Mouse (Mus musculus) bone marrow macrophage, adult 2 months (primary cell): Measurements from ENCODE around the gene 6030452D12Rik. TPM values are rescaled to one million over a fixed set of nuclear protein-coding genes. Genes with fewer than 3 reads are reported as not detected.

Experiments used
- H3K27ac ChIP-seq: 2 replicates; pipeline ENCODE4 v1.5.1; 2012; ENCODE audit warnings: low read depth, low read length; ENCODE audit not compliant: insufficient read depth
- H3K4me1 ChIP-seq: 2 replicates; pipeline ENCODE4 v1.6.1; 2012; ENCODE audit warnings: low read length; ENCODE audit not compliant: control insufficient read depth, insufficient read depth
- H3K4me3 ChIP-seq: 2 replicates; pipeline ENCODE4 v1.5.1; 2012; ENCODE audit warnings: mild to moderate bottlenecking, low read length, moderate library complexity; ENCODE audit not compliant: insufficient read depth
- CTCF ChIP-seq: IDR thresholded peaks from 2 replicates; pipeline ENCODE4 v1.5.1; 2012; ENCODE audit warnings: low read depth, mild to moderate bottlenecking, low read length, moderate library complexity
- POLR2A ChIP-seq: IDR thresholded peaks from 2 replicates; pipeline ENCODE4 v1.6.1; 2012; ENCODE audit warnings: mild to moderate bottlenecking, low read depth, low read length, borderline replicate concordance
- polyA plus RNA-seq: library from polyadenylated mRNA; stranded (reverse); fragments of >200 nt; gene quantifications from 2 replicates; pipeline ENCODE4 v1.2.4, GENCODE M21; 2012; ENCODE audit not compliant: missing spikeins, insufficient read depth, insufficient read length

6030452D12Rik gene
- polyA plus RNA-seq, 1 experiment = not detected

DNA sequence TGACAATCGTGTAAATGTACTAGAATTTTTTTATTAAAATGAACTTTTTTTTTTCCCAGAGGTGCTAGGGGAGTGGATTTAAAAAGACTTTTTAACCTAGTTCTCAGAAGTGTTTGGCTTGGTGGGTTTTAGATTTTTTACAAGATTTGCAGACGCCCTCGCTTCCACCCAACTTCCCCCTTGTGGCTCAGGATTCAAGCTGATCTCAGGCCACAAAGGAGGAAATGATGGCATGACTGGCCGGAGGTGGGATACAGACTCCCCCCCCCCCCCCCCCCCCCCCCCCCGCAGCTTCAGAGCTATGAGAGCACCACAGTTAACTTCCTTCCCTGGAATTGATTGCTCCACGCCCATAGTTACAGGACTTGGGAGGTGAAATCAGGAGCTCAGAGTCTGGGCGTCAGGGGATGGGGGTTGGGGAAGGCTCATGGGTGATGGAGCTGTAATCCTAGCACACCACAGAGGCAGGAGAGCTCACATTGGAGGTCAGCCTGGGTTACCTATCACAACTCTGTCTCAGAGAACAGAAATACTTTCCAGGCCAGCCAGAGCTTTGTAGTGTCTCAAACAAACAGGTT lies 55.8 kb downstream of the 6030452D12Rik start:
- H3K4me1 ChIP-seq = peaks cover 7% of the 10 kb centered on the region
- TF ChIP-seq CTCF (no peak), POLR2A (no peak)
- H3K27ac ChIP-seq = no peak overlapping the region
- no peak overlapping the region for H3K4me3 ChIP-seq

Other genes starting within 250 kb of the 6030452D12Rik start
- gene Smpd3, start 162.5 kb upstream of the 6030452D12Rik start, polyA plus RNA-seq = 0.77 and 1.0 TPM in 2 replicates
- gene Zfp90, start 85.2 kb upstream of the 6030452D12Rik start, polyA plus RNA-seq = 27.0 and 28.9 TPM in 2 replicates
- not detected in 2 replicates for gene Cdh3, start 10.4 kb downstream of the 6030452D12Rik start, polyA plus RNA-seq
- gene Gm10073, start 72.9 kb downstream of the 6030452D12Rik start, polyA plus RNA-seq = 54.5 and 99.5 TPM in 2 replicates
- 0.12 TPM in 1 of 2 replicates, not detected in the other for gene Cdh1, start 102.8 kb downstream of the 6030452D12Rik start, polyA plus RNA-seq
- gene Tango6, start 182.5 kb downstream of the 6030452D12Rik start, polyA plus RNA-seq = 0.75 and 1.1 TPM in 2 replicates